Mouse (Mus musculus) ES-Bruce4 (cell line): ENCODE data around the gene Pgd.

Experiments
- CTCF ChIP-seq: IDR thresholded peaks from one replicate; pipeline ENCODE4 v1.8.1; 2011; ENCODE audit warnings: low read depth, low read length
- POLR2A ChIP-seq: IDR thresholded peaks from one replicate; pipeline ENCODE4 v1.8.1; 2011; ENCODE audit warnings: low read length; ENCODE audit not compliant: insufficient read depth

- TF ChIP-seq POLR2A (no peak), CTCF (no peak)
Measured at GRCm38 (mm10) chr4:149149196-149149595, 17.4 kb downstream of the Pgd start.
